Mouse (Mus musculus): ENCODE data around the gene Gm17334. TPM values are rescaled to one million over a fixed set of nuclear protein-coding genes. Genes with fewer than 3 reads are reported as not detected.

Gm17334 gene
- total and polyA plus RNA-seq, 3 experiments = not detected

DNA sequence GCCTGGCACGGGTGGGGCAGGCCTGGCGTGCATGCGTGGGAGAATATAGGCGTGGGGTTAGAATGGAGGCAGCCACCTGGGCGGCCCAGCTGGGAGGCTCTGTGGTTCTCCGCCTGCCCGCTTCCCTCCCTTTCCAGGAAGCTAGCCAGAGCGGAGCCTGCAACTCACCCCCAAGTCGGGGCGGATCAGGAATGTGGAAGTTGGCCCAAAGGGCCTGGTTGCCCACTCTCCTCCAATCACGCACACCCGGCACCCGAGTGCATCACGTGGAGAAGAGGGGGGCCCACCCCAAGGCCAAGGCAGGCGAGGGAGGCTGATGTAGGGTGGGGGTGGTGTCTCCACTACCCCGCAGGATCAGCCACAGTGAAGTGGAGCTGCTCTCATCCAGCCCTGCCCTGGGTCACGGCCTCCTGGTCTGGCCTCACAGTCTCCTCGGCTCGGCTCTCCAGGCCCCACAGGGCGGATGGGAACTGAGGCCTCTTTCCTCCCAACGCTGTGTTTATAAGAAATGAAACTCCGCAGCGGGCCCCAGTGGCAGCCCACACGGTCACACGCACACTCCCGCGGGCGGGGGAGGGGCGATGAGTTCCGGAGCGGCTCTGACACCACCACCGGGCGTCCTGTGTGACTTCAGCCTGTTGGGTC is 9.4 kb downstream of the Gm17334 start (continued):
- TF ChIP-seq E2F4 (IDR thresholded peaks at IDR 0.05; ENCODE audit: borderline replicate concordance, low read depth, low read length) (no peak), MAFK (IDR thresholded peaks at IDR 0.05; ENCODE audit: borderline replicate concordance, low read depth, low read length) (no peak), MAZ (IDR thresholded peaks at IDR 0.05; ENCODE audit: low read depth, low read length) (0 out of 2 replicates have a peak, but pooled peaks have one; percentile 26), BHLHE40 (IDR thresholded peaks at IDR 0.05; ENCODE audit: borderline replicate concordance, low read depth, low read length) (peak; percentile 47; the same call in 1 of the 2 replicates), TAL1 (IDR thresholded peaks at IDR 0.05; ENCODE audit: low read length) (no peak), MAX (IDR thresholded peaks at IDR 0.05; ENCODE audit: low read length) (peak; percentile 80), GABPA (IDR thresholded peaks at IDR 0.05; ENCODE audit: low read depth, low read length) (no peak), TBP (IDR thresholded peaks at IDR 0.05; ENCODE audit: low read depth, low read length) (peak; percentile 33; the same call in 1 of the 2 replicates), POLR2AphosphoS5 (IDR thresholded peaks at IDR 0.05; ENCODE audit: borderline replicate concordance, low read depth, low read length) (peak; percentile 41; the same call in 1 of the 2 replicates), SIN3A (IDR thresholded peaks at IDR 0.05; ENCODE audit: low read length) (peak; percentile 67), ELF1 (IDR thresholded peaks at IDR 0.05; ENCODE audit: low read depth, low read length) (no peak), ZKSCAN1 (IDR thresholded peaks at IDR 0.05; ENCODE audit: low read depth, low read length) (no peak), MXI1 (IDR thresholded peaks at IDR 0.05; ENCODE audit: low read depth, low read length) (no peak; the same call in none of the 2 replicates), POLR2AphosphoS2 (IDR thresholded peaks at IDR 0.05; ENCODE audit: low read length) (peak; percentile 40; the same call in 1 of the 2 replicates), USF2 (IDR thresholded peaks at IDR 0.05; ENCODE audit: borderline replicate concordance in 1 of 2, insufficient read depth in 1 of 2, low read depth in 1 of 2, low read length in 2 of 2) (0 out of 4 replicates have a peak, but pooled peaks of 1 of the 2 experiments have one; percentile 35), MEF2A (IDR thresholded peaks at IDR 0.05; ENCODE audit: extremely low read depth, insufficient replicate concordance, low read depth, low read length, poor library complexity, severe bottlenecking) (no peak), USF1 (IDR thresholded peaks at IDR 0.05; ENCODE audit: low read depth, low read length) (peak; percentile 88), EP300 (IDR thresholded peaks at IDR 0.05; ENCODE audit: low read depth in 1 of 2, low read length in 2 of 2) (0 out of 4 replicates have a peak, but pooled peaks of 1 of the 2 experiments have one; percentile 35), ZNF384 (IDR thresholded peaks at IDR 0.05; ENCODE audit: low read depth, low read length) (no peak)

DNA sequence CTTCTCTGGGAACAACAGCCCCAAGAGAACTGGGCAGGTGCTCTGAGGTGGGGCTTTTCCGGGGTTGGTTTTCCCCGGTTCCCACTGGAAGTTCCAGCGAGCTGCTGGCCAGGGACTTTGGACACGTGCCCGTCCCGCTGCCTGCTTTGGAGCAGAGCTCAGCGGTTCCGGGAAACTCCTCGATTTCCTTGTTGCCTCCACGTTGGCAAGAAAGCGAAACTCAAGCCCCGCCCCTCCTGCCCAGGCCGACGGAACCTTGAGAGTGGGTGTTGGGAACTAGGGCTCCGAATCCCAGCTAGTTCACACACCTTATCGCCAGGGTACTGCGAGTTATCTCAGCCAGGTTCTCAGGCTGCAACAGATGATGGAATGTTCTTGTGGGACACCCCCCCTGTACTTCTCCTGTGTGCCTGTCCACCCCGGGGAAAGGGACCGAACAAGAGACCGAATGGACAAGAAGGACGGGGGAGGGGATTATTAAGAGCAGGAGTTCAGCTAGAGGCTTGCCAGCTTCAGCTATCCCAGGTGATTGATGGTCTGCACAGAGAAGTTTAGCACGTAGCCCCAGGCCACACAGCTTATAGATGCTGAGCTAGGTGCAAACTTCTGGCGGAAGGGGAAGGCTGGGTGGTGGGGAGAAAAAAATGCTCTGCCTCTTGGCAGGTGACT is 10.0 kb downstream of the Gm17334 start:
- TF ChIP-seq USF1 (IDR thresholded peaks at IDR 0.05; ENCODE audit: low read depth, low read length) (no peak), NRF1 (IDR thresholded peaks at IDR 0.05; ENCODE audit: insufficient read depth, low read depth, low read length, poor library complexity, severe bottlenecking) (0 out of 2 replicates have a peak, but pooled peaks have one; percentile 9), POLR2AphosphoS2 (IDR thresholded peaks at IDR 0.05; ENCODE audit: low read length) (no peak), GATA1 (IDR thresholded peaks at IDR 0.05; ENCODE audit: low read depth, low read length) (0 out of 2 replicates have a peak, but pooled peaks have one; percentile 8), ZNF384 (IDR thresholded peaks at IDR 0.05; ENCODE audit: low read depth, low read length) (0 out of 2 replicates have a peak, but pooled peaks have one; percentile 15), GABPA (IDR thresholded peaks at IDR 0.05; ENCODE audit: low read depth, low read length) (no peak), POLR2A (IDR thresholded peaks at IDR 0.05; ENCODE audit: control insufficient read depth in 1 of 2, insufficient read depth in 1 of 2, low read depth in 1 of 2, low read length in 2 of 2, poor library complexity in 1 of 2) (no peak), MAZ (IDR thresholded peaks at IDR 0.05; ENCODE audit: low read depth, low read length) (no peak), MYB (IDR thresholded peaks at IDR 0.05; ENCODE audit: low read depth, low read length) (no peak), MAX (IDR thresholded peaks at IDR 0.05; ENCODE audit: low read length) (no peak), UBTF (IDR thresholded peaks at IDR 0.05; ENCODE audit: borderline replicate concordance, insufficient read depth, low read depth, low read length) (no peak), ELF1 (IDR thresholded peaks at IDR 0.05; ENCODE audit: low read depth, low read length) (peak; percentile 47; the same call in 1 of the 2 replicates), RAD21 (IDR thresholded peaks at IDR 0.05; ENCODE audit: low read depth, low read length) (no peak), ZMIZ1 (IDR thresholded peaks at IDR 0.05; ENCODE audit: low read depth, low read length) (no peak), RCOR1 (IDR thresholded peaks at IDR 0.05; ENCODE audit: low read depth, low read length) (peak; percentile 27; the same call in 1 of the 2 replicates), ETS1 (IDR thresholded peaks at IDR 0.05; ENCODE audit: low read depth, low read length) (no peak), NELFE (IDR thresholded peaks at IDR 0.05; ENCODE audit: low read depth, low read length) (no peak)
- H3K4me1 ChIP-seq (ENCODE audit: control insufficient read depth in 1 of 2, insufficient read depth in 2 of 2, low read length in 2 of 2) = peaks cover 2 to 8% of the 10 kb centered on the region in 2 experiments; a peak in 3 of 4 replicates
- no peaks in the 10 kb centered on the region for H3K9me3 ChIP-seq (replicated peaks; ENCODE audit: insufficient read depth, low read length)
- H3K9ac ChIP-seq (ENCODE audit: control insufficient read depth, low read depth, low read length, poor library complexity, severe bottlenecking) = peak overlapping the region; percentile 79
- H3K27ac ChIP-seq (ENCODE audit: control insufficient read depth, low read depth, low read length) = no peak overlapping the region
- H3K36me3 ChIP-seq (ENCODE audit: control insufficient read depth in 1 of 2, insufficient read depth in 2 of 2, low read length in 2 of 2) = peaks cover 0 to 7% of the 10 kb centered on the region in 2 experiments; a peak in 2 of 4 replicates
- peak; percentile 69 for DNase-seq (ENCODE audit: low read depth, low spot score)
- H3K27me3 ChIP-seq (ENCODE audit: control insufficient read depth in 1 of 2, insufficient read depth in 2 of 2, low read length in 2 of 2) = peaks cover 0 to 3% of the 10 kb centered on the region in 2 experiments; a peak in 1 of 4 replicates
- H3K4me3 ChIP-seq (ENCODE audit: control insufficient read depth in 1 of 2, insufficient read depth in 1 of 2, low read depth in 2 of 2, low read length in 2 of 2) = peak overlapping the region; percentile 66
- H3K79me2 ChIP-seq (ENCODE audit: control insufficient read depth, insufficient read depth, low read length, poor library complexity) = no peaks in the 10 kb centered on the region; the same call in 1 of the 2 replicates

All from MEL (cell line).